Mouse (Mus musculus): Measurements from ENCODE around the gene Osmr. TPM values are rescaled to one million over a fixed set of nuclear protein-coding genes. Genes with fewer than 3 reads are reported as not detected.

Osmr gene
- total RNA-seq (2012; rRNA removed) (not detected in 2 replicates), total RNA-seq (2014; rRNA removed) (not detected in 2 replicates), polyA plus RNA-seq (2012; ENCODE audit: insufficient read length, low read depth) (not detected in 2 replicates)

DNA sequence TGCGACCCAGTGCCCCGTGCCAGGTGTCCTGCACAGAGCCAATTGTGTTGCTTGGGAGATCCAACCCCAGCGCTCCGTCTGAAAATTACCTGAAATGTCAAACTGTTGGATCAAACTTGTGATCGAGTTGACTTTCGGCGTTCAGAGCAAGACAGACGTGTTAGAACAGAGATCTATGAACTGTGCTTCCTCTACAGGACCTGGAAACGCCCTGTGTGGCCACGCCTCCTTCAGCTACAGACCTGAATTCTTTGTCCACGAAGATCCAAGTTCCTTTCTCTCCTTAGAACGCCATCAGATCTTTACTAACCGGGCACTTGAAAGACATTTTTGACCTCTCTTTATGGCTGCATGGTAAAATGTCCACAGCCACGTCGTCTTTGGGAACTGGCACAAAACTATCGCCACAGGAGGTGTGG is at the start of gene Osmr:
TSS of gene Osmr (minus strand) at position 369 of the 419 bp plus-strand sequence.
- no peak within 1 kb of the TSS for H3K27ac ChIP-seq (ENCODE audit: insufficient read depth, low read depth)

DNA sequence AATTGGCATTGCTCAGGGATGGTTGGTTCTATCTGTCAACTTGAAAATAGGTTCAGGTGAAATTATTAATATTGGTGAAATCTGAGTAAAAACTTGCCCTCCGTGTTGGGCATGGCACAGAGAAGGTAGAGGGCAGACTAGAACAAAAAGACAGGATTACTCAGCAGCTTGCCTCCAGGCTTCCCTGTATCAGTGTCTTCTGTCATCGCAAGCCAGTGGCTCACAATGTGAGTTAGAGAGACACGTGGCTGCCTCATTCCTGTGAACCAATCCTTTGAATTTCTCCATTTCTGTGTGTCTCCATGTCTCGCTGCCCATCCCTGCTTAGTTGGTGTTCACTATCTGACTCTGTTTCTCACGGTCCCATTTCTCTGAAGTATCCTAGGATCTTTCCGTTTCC is 44.6 kb upstream of the Osmr start:
- H3K27ac ChIP-seq (ENCODE audit: insufficient read depth, low read depth): no peak overlapping the region
- dilution Hi-C loops (cut with MboI; ENCODE audit: extremely low pct_ligation_motif_present, extremely low pct_unique_long_range_greater_than_20kb, low sequenced_read_pairs): no loop called here
- in situ Hi-C loops (cut with MboI; ENCODE audit: low pct_ligation_motif_present, low pct_unique_long_range_greater_than_20kb, low sequenced_read_pairs): no loop called here
- no peak for DNase-seq (ENCODE audit: extremely low read depth)
- H3K4me2 ChIP-seq (ENCODE audit: insufficient read depth, low read depth, poor library complexity, severe bottlenecking): no peak overlapping the region
- no peaks in the 10 kb centered on the region for H3K36me3 ChIP-seq (replicated peaks in 1 of 2; ENCODE audit: control insufficient read depth in 1 of 2, insufficient read depth in 1 of 2, low read length in 1 of 2)
- no peak overlapping the region for H3K4me3 ChIP-seq (replicated peaks in 1 of 3; ENCODE audit: low read depth in 2 of 3, low read length in 2 of 3, poor library complexity in 1 of 3)
- TF ChIP-seq SMC3 (IDR thresholded peaks at IDR 0.05; ENCODE audit: low read depth, low read length) (no peak), TCF12 (IDR thresholded peaks at IDR 0.05; ENCODE audit: low read depth, low read length) (no peak), JUND (conservative IDR thresholded peaks at IDR 0.05; ENCODE audit: low read depth, low read length) (no peak)
- peaks cover 58% of the 10 kb centered on the region for H3K27me3 ChIP-seq (replicated peaks)
- no peaks in the 10 kb centered on the region for H3K4me1 ChIP-seq (ENCODE audit: control insufficient read depth in 1 of 2, insufficient read depth in 2 of 2)
- no peak overlapping the region for H3K9ac ChIP-seq (ENCODE audit: insufficient read depth, low read depth)
- H3K79me2 ChIP-seq (replicated peaks; ENCODE audit: control insufficient read depth, extremely low read depth, insufficient read depth, poor library complexity, severe bottlenecking): no peaks in the 10 kb centered on the region
- peaks cover 5% of the 10 kb centered on the region for H3K9me3 ChIP-seq (replicated peaks; ENCODE audit: low read length)

More for the DNA sequence above, at the start of gene Osmr:
- H3K9ac ChIP-seq (ENCODE audit: insufficient read depth, low read depth): no peak within 1 kb of the TSS
- H3K79me2 ChIP-seq (replicated peaks; ENCODE audit: control insufficient read depth, extremely low read depth, insufficient read depth, poor library complexity, severe bottlenecking): no peaks in the 10 kb centered on the region
- 0 out of 2 replicates have a peak within 1 kb of the TSS, but pooled peaks have one; percentile 3 for H3K4me2 ChIP-seq (ENCODE audit: insufficient read depth, low read depth, poor library complexity, severe bottlenecking)
- H3K4me1 ChIP-seq (ENCODE audit: control insufficient read depth in 1 of 2, insufficient read depth in 2 of 2): peaks cover 9 to 14% of the 10 kb centered on the region in 2 experiments
- peaks cover 2% of the 10 kb centered on the region for H3K27me3 ChIP-seq (replicated peaks)
- in situ Hi-C loops (cut with MboI; ENCODE audit: low pct_ligation_motif_present, low pct_unique_long_range_greater_than_20kb, low sequenced_read_pairs) (no loop called here), dilution Hi-C loops (cut with MboI; ENCODE audit: extremely low pct_ligation_motif_present, extremely low pct_unique_long_range_greater_than_20kb, low sequenced_read_pairs) (no loop called here)
- no peaks in the 10 kb centered on the region for H3K36me3 ChIP-seq (replicated peaks in 1 of 2; ENCODE audit: control insufficient read depth in 1 of 2, insufficient read depth in 1 of 2, low read length in 1 of 2)
- TF ChIP-seq MAX (IDR thresholded peaks at IDR 0.05; ENCODE audit: low read length) (no peak), POLR2A (IDR thresholded peaks at IDR 0.05; ENCODE audit: low read depth, low read length) (no peak), GABPA (IDR thresholded peaks at IDR 0.05; ENCODE audit: insufficient replicate concordance, low read depth, low read length) (no peak), CHD1 (IDR thresholded peaks at IDR 0.05; ENCODE audit: low read depth, low read length) (no peak), JUND (conservative IDR thresholded peaks at IDR 0.05; ENCODE audit: low read depth, low read length) (no peak), RAD21 (IDR thresholded peaks at IDR 0.05; ENCODE audit: low read depth, low read length) (no peak), MXI1 (IDR thresholded peaks at IDR 0.05; ENCODE audit: low read depth, low read length) (no peak), MAZ (IDR thresholded peaks at IDR 0.05; ENCODE audit: low read depth, low read length) (no peak), POLR2AphosphoS2 (IDR thresholded peaks at IDR 0.05; ENCODE audit: low read depth, low read length) (no peak), NRF1 (IDR thresholded peaks at IDR 0.05; ENCODE audit: low read depth, low read length) (no peak), HCFC1 (IDR thresholded peaks at IDR 0.05; ENCODE audit: low read depth, low read length) (no peak), ZNF384 (IDR thresholded peaks at IDR 0.05; ENCODE audit: low read depth, low read length) (no peak), JUN (IDR thresholded peaks at IDR 0.05; ENCODE audit: insufficient read depth, low read depth, low read length) (no peak), TCF12 (IDR thresholded peaks at IDR 0.05; ENCODE audit: low read depth, low read length) (no peak), IRF4 (IDR thresholded peaks at IDR 0.05; ENCODE audit: low read depth, low read length) (no peak), BHLHE40 (IDR thresholded peaks at IDR 0.05; ENCODE audit: low read depth, low read length) (no peak), NELFE (IDR thresholded peaks at IDR 0.05; ENCODE audit: low read depth, low read length) (no peak), E2F4 (IDR thresholded peaks at IDR 0.05; ENCODE audit: insufficient replicate concordance, low read depth, low read length) (no peak), SMC3 (IDR thresholded peaks at IDR 0.05; ENCODE audit: low read depth, low read length) (no peak)
- no peak within 1 kb of the TSS for H3K4me3 ChIP-seq (replicated peaks in 1 of 3; ENCODE audit: low read depth in 2 of 3, low read length in 2 of 3, poor library complexity in 1 of 3)
- H3K9me3 ChIP-seq (replicated peaks; ENCODE audit: low read length): no peaks in the 10 kb centered on the region
- DNase-seq (ENCODE audit: extremely low read depth): no peak

Data from CH12.LX (cell line).